Mouse (Mus musculus) kidney, adult 11 months (tissue): Measurements from ENCODE around the gene Cog2.

Source experiments
- DNase-seq: peaks from one replicate; pipeline ENCODE4 v3.0.0; 2022

The Cog2 gene

DNA sequence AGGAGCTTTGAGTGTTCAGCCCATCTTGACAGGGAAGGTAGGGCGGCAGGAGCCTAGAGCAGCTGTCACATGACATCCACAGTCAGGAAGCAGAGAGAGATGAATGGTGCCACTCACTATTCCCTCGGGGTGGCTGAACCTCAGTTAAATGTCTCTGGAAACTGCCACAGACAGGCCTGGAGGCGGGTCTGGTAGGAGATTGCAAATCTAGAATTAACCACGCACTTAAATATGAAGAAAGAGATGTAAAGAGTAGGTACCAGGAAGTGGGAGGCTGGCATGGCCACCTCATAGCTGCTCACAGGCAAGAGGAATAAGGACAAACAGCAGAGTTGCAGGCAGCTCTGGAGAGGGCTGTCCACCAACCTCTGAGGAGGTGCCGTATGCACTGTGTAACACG, 3.4 kb upstream of the Cog2 start:
- DNase-seq, result no peak

DNA sequence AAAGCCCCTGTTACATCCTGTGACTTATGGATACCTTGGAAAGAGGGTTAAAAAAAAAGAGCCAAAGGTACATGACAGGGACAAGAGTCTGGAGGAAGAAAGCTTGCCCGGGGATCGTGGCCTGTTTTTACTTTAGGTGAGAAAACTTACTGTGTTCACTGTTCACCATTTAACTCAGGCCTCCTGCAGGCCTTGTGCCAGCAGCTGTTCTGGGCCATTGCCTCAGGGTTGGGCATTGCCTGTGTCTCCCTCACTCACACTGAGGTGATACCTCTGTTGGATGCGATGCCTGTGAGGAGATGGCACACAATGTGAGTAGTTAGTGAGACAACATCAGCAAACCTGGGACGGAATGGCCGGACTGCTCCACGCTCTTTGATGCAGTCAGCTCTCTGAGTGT, 1.4 kb downstream of the Cog2 start:
- DNase-seq, result peak; percentile 56

DNA sequence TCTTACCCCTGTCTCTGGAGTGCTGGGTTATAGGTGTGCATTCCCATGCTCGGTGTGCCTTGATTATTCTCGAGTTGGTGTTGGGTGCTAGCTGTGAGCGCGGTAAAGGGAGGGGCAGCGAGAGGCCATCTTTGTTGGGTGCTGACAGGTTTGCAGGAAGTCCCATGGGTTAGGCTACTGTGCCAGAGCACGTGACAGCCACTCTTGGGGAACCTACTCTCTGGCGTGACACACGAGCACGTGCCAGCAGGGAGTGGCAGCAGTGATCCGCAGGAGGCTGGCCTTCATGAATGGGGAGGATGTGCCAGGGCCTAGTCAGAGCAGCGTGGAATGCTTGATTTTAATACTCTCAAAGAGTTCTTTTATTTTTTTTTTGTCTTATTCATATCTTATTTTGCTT, 5.7 kb downstream of the Cog2 start:
- DNase-seq, result no peak

DNA sequence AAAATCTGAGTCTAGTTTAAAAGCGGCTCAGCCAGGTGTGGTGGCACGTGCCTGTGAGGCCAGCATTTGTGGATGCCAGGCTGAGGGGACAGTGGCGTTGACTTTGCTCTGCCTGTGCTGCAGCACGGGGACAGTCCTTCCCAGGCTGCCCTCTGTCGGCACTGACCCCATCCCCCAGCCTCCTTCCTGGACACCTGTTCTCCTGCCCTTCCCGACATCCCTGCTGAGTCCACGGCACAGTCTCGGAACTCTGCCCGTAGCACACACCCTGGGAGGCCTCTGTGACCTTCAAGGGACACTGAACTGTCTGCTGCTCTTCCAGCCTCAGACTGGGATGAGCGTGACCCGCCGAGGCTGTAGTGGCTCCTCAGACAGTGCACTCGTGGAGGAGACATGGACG, 9.5 kb downstream of the Cog2 start:
- peak; percentile 40 for DNase-seq

DNA sequence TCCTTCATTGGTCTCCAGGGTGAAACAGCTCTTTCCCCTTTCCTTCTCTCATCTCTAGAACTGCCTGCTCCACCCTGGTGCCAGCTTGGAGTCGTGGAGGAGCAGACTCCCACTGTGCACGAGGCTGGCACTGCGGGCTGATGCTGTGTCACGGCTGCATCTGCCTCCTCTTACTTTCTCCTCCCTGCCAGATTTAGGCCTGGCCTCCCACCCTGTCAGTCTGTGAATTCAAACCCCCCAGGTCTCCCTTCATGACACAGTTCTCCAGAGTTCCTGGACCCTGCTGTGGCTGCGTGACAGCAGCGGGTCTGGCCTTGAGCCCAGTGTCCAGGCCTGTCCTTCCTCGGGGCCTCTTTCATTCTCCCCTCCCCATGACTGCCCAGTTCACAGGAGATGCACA, 10.0 kb downstream of the Cog2 start:
- no peak for DNase-seq

DNA sequence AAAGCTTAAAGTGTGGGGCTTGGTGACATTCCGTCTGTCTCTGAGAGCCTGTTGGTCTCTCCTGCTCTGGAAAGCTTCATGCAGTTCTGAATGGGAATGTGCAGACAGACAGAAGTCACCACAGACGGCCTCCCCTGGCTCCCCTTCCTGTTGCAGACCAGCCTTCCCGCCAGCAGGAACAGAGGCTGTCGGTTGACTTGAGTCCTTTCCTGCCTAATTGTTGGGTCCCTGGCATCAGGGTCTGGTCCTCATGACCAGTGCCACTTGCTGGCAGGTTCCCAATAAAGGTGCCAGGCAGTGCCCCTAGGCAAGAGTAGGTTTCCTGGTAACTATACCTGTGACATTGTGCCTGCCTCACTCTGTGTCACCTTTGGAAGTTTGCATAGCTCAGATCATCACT, 10.4 kb downstream of the Cog2 start:
- DNase-seq, result no peak

DNA sequence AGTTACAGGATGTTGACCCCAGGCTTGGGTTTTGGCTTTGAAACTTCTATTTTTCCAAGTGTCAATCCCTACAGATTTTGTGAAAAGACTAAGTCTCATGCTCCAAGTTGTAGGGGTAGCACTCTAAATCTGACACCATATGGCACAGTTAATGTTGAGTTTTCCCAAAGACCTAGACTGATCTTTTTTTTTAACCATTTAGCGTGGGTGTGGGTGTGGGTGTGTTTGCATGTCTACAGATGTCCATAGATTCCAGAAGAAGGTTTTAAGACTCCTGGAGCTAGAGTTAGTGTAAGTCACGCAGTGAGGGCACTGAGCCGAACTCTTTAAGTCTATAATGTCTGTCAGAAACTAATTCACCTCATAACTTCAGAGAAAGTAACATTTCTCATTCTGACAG, 12.1 kb downstream of the Cog2 start:
- DNase-seq, result no peak

DNA sequence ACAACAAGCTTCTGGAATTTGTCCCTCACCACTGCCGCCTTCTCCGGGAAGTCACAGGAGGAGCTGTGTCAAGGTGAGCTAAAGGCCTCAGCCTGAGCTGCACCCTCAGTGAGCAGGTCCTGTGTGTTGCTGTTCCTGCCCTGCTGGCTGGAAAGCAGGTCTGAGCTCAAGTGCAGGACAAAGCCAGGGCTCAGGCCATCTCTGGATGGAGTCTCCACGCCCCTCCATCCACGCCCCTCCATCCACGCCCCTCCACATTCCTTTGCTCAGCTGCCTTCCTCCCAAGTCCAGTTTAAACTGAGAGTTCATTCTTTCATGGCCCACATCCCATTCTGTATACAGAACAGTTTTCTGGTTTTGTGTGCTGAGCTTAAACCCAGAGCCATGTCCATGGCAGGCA, 14.9 kb downstream of the Cog2 start:
- no peak for DNase-seq

DNA sequence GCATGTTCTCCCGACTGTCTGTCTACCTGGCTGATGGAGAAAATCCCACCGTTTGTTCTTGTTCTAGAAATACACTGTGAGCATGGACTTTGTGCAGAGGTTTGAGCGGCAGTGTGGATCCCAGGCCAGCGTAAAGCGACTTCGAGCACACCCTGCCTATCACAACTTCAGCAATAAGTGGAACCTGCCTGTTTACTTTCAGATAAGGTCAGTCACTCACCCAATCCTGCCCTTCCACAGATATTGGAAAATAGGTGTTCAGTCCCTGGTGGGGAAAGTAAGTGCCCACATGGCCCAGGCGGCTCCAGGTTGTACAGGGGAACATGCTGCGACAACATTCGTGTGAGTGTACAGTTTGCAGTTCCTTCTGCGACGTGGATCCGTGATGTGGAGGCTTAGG, 20.3 kb downstream of the Cog2 start:
- no peak for DNase-seq

DNA sequence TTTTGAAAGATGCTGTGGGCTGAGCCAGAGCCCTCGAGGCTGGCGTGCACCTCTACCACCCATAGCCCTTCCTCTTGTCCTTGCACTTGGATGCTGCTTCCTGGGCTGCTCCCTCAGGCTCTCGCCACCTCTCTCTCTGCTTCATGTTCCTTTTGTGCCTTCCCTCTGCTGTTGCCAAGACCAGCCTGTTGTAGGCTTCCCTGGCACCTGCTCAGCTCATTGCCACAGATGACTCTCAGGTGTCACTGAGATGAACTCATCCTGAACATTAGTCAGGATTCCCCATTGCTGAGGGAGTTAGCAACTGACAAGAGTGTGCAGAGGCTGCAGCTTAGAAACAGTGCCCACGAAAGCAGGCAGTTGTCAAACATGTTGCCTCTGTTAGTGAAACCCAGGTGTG, 21.4 kb downstream of the Cog2 start:
- no peak for DNase-seq

DNA sequence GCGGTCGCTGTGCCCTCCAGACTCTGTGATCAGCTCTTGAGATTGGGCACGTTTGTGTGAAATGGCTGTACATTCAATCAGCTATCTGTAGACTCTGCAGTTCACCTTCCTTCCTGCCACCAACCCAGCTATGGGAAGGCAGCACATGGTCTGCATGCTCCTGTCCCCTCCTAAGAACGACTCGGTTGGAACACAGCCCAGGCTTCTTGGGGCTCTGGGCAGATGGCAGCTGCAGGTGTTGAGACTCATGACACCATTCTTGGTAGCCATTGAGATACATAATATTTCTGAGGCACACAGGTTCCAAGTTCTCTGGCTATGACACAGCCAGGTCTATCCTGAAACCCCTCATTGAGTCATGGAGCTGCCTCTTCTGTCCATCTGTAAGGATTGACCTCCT, 22.7 kb downstream of the Cog2 start:
- no peak for DNase-seq

DNA sequence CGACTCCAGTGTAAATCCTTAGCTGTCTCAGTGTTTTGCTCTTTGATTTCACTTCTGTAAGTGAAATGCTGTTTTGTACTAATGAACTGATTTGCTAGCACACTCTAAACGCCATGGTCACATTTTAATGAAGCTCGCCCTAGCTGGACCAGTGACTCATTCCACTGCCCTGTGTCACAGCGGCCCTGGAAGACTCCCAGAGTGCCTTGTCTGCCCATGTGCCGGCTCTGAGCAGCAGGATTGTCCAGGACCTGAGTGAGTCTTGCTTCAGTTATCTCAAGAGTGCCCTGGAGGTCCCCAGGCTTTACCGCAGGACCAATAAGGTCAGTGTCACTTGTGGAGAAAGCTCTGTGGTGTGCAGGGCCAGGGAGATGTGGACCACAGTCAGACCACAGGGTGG, 25.8 kb downstream of the Cog2 start:
- no peak for DNase-seq

DNA sequence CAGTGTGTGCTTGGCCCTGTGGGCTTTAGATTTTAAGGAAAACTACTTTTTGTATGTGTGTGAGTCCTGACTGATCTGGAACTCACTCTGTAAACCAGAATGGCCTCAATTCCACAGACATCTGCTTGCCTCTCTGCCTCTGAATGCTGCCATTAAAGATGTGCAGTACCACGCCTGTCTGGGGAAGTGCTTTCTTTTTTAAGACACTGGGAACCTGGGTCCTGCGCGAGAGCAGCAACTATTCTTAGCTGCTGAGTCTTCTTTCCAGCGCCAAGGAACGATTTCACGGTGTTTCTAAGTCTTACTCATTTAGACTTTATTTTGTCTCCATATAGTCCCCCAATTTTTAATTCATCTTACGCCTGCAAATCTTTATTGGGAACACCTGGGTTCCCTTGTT, 26.2 kb downstream of the Cog2 start:
- DNase-seq, result no peak

DNA sequence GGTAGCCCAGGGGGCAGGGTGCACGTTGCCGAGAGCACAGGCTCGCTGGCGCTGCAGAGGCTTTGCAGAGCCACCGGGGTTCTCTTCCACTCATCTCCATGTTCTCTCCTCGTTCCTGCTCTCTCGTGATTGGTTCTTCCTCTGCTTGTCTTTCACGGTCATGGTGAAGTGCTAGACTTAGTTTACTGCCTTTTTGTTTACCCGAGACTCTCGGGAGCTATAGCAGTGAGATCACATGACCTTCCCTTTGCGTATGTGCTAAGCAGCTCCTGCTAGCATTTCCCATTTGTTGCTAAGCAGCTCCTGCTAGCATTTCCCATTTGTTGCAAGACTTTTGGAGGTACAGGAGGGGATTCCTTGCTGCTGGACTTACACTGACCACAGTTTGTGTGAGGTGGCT, 26.7 kb downstream of the Cog2 start:
- DNase-seq, result no peak

DNA sequence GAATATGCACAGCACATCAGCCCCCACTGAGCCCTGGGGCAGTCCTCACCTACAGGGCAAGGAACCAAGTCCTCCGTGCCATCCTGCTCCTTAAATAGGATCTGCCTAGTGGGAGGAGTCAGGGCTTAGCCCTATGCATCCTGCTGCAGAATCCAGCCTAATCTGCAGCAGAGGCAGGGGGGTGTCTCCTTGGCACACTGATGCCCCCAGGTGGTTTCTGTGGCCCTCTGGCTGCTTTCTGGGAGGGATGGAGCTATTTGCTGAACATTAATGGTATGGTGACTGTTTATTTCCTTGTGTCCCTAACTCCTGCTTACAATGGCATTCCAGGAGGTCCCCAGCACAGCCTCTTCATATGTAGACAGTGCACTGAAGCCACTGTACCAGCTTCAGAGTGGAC, 27.6 kb downstream of the Cog2 start:
- no peak for DNase-seq

DNA sequence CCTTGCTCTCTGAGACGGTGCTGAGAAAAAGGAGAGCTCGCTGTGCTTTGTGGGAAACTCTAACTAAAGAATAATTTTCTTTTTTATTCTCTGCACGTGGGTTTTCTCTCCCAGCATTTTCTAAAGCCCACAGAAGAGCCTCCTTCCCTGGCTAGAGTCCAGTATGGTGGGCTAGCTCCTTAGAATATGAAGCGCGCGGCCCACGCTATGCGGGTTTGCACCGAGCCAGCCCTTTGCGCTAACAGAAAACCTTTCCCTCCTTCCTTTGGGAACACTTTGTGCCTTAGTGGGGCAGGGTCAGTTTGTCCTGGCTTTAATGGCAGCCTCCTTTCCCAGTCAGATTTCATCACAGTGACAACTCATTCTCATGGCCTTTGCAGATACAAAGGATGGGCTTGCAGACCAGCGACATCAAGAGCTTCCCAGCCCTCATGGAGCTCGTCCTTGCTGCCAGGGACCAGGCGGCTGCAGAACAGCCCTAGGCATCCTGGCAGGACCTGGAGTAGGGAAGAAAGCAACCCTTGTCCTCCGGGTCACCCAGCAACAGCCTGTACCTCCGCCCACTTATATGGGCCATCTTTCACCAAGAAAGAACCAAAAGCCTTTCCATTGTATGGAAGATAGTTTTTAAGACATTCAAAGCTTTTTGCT, 30.6 kb downstream of the Cog2 start:
- DNase-seq, result no peak

DNA sequence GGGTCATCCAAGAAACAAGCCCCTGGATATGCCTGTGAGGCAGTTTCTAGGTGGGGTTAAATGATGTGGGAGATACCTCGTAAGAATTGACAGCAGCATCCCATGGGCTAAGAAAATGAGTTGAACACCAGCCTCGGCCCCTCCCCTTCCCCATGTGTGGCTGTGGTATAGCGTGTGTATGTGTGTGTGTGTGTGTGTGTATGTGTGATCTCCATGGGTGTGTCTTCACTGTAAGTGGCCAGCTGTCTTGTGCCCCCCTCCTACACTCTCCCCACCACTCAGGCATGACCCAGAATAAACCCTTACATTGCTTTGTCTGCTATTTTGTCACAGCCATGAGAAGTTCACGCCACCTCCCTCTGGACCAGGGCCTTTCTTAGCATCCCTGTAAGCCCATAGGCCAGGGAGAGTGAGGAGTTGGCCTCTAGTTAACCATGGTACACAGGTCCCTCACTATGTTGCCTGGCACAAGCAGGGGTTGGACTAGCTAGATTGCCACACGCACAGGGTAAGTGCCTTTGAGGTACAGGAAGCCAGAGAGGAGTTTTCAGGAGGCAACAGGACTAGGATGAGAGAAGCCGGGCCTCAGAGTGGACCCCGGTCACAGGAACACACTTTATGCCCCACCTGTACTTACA, 34.7 kb downstream of the Cog2 start:
- DNase-seq, result no peak

DNA sequence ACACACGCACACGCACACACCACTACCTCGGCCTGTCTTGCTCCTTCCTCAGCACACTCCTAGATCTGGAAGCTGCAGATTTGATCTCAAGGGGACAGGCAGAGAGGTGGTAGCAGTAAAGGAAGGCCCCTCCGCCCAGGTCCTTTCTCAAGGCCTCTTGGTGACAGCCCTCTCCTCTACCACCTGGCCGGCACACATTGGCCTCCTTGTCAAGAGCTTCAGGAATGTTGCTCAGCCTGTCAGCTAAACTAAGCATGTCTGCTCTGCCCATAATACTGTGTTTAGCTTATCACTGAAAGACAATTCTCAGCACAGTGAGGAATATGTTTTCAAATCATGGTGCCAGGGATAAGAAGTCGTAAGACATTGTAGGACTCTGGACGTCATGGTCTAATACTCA, 35.6 kb downstream of the Cog2 start:
- no peak for DNase-seq

DNA sequence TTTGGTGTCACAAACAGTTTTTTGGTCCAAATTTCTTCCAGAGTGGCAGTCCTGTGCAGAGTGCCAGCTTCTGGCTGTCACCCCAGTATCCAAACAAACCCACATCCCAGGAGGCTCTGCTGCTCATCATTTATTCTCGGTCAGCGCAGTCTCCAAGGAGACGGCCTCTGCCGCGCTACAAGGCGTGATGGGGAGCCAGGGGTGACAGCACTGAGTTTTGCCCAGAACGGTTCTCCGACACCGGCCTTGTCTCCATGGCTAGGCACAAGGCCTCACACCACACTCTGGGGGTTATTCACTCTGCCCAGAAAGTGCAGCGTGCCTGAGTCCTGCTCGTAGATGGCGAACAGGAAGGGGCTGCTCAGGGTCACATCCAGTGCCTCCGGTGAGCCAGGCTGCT, 36.1 kb downstream of the Cog2 start:
- no peak for DNase-seq

DNA sequence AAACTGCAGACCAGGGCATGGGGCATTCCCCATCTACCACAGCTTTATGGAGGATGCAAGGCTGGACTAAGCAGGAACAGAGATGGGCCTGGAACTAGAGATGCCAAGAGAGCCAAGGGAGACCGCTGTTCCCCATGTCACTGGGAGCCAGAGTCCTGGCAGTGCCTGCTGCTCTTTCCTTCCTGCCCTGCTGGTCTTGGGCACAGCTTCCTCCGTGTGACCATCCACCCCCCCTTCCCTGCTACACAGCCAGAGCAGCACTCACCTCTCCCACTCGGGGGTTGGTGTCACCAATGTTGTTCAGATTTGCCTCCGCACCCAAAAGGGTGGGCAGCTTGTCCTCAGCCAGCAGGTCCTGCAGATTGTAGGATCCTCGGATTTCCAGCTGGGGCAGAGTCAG, 36.9 kb downstream of the Cog2 start:
- no peak for DNase-seq

DNA sequence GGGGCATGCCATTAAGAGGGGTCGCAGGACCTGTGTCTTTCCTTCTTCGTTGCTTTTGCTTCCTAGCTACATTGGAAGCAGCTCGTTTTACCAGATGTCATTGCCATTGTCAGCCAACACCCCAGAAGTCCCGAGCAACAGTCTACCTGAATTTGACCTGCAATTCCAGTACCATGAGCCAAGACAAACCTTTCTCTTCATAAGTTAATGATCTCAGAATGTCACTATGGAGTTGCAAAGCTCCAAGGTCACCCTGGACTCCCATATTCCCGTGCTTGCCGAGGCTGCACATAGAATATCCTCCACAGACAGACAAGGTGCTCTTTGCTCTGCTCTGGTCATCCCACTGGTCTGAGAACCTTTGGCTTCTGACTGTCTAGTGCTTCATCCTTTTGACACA, 46.6 kb downstream of the Cog2 start:
- peak; percentile 22 for DNase-seq

DNA sequence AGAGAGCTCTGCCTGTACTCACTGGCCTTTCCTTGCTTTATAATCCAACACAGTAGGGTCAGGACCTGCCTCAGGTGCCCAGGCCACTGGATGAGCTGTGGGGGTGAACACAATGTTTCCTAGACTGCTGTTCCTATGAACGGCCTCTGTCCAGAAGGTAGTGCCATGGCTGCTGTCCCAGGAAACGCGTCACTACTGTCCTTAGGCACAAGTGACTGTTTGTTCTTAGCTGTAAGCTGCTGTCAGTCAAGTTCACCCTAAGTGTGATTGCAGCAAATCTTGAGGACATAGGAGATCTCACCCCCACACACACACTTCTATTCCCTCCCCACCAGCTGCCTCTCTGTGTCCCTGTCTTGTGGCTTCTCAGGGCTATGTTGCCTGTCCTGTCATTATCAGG, 47.0 kb downstream of the Cog2 start:
- no peak for DNase-seq

DNA sequence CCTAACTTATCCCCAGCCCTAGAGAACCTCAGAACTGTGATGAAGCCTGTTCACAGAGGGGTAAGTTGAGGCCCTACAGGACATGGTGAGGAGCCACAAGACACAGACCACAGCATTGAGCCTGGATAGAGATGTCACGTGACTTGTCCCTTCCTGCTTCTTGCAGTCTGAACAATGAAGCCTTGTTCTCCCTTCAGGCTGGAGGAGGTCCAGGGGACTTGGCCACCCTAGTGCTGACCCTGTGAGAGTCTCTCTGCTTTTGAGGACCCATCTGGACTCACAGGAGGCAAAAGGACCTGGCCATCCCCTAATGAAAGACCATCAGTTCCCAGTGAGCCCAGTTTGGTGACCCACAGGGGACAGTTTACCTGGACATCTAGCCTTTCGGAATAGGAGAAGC, 48.5 kb downstream of the Cog2 start:
- no peak for DNase-seq

DNA sequence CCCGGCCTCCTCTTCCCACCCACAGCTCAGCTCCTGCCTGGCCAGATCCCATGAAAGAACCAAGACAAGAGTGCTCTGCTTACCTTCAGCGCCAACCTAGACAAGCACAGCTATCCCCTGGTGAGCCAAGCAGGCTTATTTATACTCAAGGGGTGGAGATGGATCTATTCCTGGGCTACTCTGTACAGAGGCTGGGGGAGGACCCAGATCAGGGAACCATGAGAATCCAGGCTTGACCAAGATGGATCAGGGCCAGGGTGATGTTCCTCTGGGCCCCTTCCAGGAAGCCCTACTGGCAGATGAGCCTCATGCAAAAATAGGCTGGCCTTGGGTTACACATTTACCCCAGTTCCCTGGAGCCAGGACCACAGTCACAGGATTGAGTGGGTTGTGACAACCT, 49.0 kb downstream of the Cog2 start, which contains the start of gene Agt:
Gene Agt, minus strand, starts transcription at position 114 of the 400 bp plus-strand sequence.
- DNase-seq, result peak; percentile 93

DNA sequence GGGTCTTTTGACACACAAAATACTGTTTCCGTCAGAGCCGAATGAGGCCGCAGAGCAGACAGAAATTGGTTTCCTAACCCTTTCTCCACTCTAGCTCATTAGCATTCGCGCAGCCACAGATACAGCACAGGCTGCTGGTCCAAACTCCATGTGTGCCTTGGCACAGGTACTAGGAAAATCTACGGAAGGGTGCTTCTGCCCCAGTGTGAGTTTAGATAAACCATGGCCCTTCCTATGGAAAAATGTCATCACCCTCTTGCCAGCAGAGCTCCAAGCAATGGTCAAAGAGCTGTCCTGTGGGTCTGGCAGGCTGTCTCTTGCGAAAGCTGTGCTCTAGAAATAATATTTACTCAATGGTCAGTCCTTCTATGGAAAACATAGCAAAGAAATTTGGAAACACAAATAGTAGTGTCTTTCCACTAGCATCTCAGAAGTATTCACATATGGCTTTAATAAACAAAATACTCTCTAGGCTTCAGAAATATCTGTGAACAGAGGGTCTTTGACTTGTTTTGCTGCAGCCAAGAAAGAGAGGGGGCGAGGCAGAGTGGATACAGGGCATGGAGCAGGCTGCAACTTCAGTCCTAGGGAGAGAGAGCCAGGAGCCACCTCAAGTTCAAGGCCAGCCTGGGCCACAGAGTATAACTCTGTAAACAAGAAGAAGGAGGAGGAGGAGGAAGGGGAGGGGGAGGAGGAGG, 51.3 kb downstream of the Cog2 start:
- peak; percentile 60 for DNase-seq
